Mouse (Mus musculus): ENCODE results near the gene Gm17324.
A peak's percentile ranks its signal among the peaks of the same experiment; 100 is the strongest.

Gene Gm17324

DNA sequence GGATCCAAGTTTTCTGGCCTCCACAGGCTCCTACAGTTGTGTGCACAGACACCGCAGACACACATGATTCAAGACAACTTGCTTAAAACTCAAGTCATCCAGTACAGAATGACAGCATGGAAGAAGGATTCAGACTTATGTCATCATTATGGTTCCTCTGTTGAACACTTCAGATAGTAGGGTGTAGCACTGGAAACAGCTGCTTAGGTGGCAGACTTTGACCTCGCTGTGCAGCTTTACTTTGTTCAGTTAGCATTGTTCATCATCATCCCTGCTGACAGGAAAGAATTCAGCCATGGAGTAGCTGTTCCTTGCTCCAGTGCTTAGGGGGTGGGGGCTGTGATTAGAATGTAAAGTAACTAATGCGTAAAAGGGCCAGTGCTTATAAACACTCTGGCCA, 17.1 kb upstream of the Gm17324 start:
- no peak for DNase-seq (ENCODE audit: extremely low read depth, low read depth)

DNA sequence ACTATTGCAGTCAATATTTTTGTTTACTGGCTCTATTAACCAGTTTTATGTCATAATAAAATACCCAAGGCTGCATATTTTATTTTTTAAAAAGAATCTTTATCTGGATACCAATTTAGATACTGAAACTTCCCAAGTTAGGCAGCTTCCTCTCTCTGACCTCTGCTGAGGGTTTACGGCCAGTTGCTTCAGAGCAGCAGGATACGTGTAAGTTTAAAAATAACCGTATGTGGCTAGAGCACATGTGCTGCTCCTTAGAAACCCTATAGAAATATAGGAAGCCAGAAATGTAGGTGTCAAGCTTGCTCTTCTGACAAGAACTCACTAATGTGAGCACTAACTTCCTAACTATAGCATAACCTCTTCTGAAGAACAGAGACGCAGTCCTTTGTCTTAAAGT, 14.8 kb upstream of the Gm17324 start:
- no peak for DNase-seq (ENCODE audit: extremely low read depth, low read depth)

DNA sequence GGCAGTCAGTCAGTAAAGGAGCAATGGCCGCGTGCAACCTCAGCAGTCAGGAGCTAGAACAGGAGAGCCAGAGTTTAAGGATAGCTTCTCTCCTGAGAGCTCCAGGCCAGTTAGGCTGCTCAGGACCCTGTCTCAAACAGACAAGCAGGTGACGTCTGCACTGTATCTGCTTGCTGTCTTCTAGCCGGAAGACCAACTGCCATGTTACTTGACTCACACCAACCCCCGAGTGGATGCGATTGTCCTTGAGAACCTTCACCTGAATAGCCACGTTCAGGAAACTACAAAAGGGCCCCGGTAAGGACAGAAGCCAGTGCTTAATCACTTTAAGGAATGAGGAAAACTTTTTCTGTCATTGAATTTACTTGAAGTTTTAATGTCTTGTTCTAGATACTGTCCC, 8.4 kb upstream of the Gm17324 start:
- no peak for DNase-seq (ENCODE audit: extremely low read depth, low read depth)

DNA sequence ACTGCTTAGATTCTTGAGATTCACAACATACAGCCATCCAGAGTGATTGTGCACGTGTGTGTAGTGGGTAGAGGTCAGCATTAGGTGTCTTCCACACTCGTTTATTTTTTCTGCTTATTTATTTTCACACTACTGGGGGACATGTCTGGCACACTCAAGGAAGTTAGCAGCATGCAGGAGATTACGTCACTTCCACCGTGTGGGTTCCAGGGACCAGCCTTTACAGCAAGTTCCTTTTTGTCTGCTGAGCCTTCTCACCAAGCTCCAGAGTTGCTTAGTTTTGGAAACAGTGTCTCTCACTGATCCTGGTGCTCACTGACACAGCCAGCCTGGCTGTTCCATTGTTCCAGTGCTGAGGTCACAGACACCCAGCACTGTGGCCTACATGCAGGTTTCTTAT, 2.8 kb upstream of the Gm17324 start:
- no peak for DNase-seq (ENCODE audit: extremely low read depth, low read depth)

DNA sequence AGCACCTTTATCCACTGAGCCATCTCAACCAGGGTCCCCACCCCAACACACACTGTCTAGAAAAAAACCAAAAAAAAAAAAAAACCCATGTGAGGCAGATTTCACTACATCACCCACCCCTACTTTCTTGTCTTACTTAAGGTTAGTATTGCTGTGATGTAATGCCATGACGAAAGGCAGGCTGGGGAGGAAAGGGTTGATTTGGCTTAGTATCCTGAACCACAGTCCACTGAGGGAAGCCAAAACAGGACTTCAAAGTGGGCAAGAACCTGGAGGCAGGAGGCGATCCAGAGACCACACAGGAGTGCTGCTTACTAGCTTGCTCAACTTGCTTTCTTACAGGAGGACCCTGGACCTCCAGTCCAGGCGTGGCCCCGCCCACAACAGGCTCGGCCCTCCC, 1.8 kb upstream of the Gm17324 start:
- no peak for DNase-seq (ENCODE audit: extremely low read depth, low read depth)

DNA sequence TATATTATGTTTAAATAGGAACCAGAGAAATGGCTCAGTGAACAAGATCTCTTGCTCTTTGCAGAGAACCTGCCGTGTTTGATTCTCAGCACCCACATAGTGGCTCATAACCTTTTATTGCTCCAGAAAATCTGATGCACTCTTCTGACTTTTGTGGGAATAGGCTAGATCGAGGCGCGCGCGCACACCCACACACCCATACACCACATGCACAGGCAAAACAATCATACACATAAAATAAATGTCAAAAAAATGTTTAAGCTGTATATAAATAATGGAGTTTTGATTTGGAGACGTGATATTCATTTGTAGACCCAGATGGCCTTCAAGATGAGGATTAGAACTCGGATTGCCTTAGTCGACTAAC, 997 bp downstream of the Gm17324 start:
- DNase-seq (ENCODE audit: extremely low read depth, low read depth), result no peak

DNA sequence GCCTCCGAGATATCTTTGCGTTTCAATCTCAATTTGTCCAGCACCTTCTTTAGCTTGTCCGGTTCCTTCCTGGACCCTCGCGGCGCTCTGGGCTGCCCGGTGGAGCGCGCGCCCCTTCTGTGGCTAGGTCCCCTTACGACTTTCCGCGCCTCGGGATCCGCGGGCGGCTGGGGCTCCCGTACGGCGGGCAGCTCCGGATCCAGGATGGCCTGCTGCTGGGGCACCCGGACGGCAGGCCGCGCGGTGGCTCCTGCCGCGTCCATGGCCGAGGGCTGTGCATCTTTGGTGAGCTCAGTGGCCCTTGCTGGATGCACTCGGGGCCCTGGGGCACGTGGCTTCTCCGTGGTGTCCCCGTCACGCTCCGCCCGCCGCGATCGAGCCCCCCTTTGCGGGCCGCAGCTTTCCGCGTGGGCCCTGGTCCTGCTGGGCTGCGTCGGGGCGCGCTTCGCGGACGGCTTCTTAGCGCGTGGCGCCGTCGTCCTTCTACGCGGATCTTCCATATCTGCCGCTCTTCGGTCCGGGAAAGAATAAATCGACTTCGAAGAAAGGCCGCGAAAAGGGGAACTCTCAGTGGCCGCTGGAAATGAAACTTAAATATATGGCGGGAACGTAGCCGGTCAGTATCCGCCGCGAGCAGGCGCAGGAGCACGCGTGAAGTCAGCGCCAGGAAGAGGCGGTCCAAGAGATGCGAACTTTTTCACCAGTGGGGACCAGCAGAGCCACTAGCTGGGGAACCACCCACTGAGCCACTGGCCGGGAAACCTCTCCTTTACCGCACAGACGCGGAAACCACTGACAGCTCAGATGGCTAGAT, 5.8 kb downstream of the Gm17324 start, which contains the start of gene Cgas:
Cgas (minus strand) TSS at position 659 of the 814 bp plus-strand sequence.
- DNase-seq (ENCODE audit: extremely low read depth, low read depth), result peak; percentile 76

DNA sequence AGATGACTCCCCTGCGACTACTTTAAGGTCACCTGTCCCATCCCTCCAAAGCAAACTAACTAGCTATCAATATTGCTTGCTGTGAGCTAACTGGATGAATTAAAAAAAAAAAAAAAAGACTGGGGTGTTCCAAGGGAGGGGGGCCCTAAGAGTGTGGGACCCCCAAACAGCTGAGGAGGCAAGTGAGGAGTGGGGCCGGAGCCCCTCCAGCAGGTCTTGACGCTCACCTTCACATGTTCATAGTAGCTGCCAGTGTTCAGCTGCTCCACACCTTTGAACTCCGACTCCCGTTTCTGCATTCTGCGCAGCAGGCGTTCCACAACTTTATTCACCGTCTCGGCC, 6.4 kb downstream of the Gm17324 start:
- no peak for DNase-seq (ENCODE audit: extremely low read depth, low read depth)

DNA sequence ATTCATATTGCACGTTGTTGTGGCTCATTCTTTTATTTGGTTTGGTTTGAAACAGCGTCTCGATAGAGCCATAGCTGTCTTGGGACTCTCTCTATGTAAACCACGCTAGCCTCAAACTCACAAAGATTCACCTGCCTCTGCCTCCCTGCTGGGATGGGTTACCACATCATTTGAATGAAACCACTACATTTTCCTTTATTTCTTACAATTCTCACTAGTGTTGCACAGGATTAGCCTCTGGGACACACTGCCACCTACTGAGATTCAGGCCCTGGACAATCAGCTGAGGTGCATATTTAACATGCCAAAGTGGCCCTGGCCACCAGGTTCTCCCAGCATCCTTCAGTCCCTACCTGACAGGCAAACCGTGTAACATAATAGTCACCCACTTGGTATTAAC, 9.2 kb downstream of the Gm17324 start:
- DNase-seq (ENCODE audit: extremely low read depth, low read depth), result no peak

DNA sequence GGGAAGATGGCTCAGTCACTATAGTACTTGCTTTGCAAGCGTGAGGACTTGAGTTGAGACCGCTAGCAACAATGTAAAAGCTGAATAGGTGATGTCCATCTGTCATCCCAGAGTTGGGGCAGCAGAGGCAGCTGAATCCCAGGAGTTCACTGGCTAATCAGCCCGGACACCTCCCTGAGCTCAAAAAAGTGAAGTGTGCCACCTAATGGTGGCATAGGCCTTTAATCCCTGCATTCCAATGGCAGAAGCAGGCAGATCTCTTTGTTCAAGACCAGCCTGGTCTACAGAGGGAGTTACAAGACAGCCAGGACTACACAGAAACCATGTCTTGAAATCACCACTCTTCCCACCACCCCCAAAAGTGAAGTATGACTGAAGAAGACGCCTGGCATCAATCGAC, 16.1 kb downstream of the Gm17324 start:
- DNase-seq (ENCODE audit: extremely low read depth, low read depth), result no peak

DNA sequence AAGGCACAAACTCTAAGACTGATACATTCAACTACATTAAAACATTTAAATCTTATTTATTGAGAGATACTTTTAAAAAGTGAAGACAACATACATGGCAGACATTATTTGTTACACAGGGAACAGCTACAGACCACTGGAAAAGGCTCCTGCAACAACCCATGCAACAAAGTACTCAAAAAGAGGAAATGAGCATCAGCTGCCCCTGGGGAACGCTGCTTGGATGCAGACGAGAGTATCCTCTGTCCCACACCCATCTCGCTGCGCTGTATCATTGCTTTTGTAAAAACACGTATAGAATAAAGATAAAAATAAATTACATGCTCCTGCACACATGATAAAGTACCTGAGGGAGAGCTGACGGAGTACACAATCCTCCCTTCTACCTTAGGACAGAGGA, 18.1 kb downstream of the Gm17324 start:
- DNase-seq (ENCODE audit: extremely low read depth, low read depth), result no peak

DNA sequence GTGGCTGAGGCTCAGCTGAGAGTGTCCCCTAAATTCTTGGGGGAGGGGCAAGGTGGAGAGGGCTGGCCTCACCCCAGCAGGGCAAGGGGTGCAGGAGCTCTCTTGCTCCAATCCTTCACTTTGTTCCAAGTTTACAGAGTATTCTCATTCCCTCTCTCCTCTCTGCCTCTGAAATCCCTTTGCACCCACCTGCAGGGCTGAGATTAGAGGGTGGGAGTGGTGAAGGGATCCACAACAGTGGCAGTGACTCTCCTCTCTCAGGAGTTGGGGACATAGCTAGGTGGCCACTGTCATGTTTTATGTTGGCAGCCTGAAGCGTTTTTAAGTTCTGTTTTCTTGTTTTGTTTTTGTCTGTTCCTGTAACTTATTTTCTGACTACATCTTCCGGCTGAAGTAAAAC, 19.0 kb downstream of the Gm17324 start:
- no peak for DNase-seq (ENCODE audit: extremely low read depth, low read depth)

DNA sequence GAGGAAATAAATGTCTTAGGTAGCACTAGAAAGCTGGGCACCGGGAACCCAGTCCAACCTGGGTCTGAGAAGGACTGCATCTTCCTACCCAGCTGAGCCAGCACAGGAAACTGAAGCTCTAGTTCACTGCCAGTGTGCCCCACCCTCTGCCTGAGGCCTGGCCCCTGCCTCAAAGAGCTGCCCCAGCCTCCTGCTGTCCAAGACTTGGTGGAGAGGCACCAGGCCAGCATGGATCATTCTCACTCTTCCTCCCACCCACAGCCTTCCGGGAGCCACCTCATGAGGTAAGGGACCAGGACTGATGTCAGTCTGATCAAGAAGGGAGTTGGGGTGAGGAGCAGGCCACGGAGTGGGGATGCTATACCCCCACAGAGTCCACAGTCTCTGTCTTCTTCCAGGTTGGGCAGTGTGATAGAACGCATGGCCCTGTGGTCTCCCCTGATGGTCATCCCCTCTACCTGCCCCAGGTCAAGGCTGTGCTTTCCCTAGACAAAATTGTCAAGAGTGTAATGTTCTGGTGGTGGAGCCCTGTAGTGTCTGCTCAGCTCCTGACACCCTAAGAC, 19.6 kb downstream of the Gm17324 start:
- no peak for DNase-seq (ENCODE audit: extremely low read depth, low read depth)

DNA sequence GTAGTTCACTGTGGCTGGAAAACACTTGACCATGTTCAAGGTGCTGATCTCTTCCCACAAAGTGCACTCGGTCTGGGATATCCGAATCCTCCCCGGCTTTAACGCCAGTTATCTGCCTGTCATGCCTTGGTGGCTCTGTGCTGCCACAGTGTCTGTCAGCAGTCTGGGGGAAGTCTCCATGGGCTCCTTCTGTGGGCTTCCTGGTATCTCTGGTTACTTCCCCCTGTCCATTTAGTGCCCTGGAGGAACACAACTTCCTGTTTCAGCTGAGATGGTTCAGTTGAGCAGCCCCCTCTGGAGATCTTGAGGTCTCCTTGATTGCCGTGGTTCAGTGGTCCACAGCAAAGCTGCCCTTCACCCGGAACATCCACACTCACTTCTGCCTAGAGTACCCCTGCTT, 20.4 kb downstream of the Gm17324 start:
- peak; percentile 85 for DNase-seq (ENCODE audit: extremely low read depth, low read depth)

DNA sequence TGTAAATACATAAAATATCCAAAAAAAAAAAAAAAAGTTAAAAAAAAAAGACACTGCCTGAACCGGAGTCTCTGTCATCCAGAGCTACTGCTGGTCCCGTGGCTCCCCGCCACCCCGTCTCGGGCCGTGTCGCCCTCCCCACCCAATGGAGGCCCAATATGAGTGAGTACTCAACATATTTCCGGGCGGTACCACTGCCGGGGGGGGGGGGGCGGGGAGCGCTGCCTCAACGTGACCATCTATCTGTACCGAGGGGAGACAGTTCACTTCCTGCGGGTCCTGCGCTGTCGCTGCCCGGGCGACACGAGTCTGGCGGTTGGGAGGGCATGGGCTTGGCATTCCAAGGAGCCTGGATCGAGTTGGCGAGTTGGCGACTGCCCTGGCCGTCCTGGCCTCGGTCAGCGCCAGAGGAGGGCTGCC, 21.2 kb downstream of the Gm17324 start:
- DNase-seq (ENCODE audit: extremely low read depth, low read depth), result no peak

DNA sequence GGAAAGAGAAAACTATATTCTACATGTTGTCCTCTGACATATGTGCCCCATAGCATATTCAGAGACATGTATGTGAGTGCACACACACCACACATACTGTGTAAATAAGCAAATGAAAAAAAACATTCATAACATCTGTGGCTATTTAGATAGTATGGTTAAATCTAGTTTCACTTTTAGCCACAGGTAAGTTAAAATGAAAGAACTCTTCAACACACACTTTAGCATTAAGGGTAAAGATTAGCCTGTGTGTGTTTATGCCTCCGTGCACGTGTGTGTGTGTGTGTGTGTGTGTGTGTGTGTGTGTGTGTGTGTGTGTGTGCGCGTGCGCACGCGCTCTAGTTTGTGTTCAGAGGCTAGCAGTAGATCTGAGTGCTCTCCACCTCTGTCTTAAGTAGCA, 47.0 kb downstream of the Gm17324 start:
- DNase-seq (ENCODE audit: extremely low read depth, low read depth), result no peak

DNA sequence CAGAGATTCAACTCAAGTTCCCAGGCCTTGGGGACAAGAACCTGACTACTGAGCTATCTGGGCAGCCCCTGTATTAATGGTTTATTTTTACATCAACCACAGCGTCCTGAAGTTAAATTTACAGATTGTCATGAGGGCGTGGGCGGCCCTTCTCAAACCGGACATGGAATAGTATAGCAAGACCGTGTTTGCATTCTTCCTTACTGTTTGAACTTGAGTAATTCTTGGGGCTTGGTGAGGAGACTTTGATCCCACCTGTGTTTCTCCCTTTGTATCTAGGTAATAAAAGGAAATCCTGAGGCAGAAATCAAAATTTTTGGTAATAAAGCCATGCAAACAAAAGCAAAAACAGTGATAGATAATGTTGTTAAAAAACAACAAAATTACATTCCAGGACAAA, 48.0 kb downstream of the Gm17324 start:
- DNase-seq (ENCODE audit: extremely low read depth, low read depth), result no peak
